Mouse (Mus musculus) spleen, adult 18-20 months (tissue): ENCODE data around the gene Ccdc85b.

Experiments
- DNase-seq, 2 experiments: peaks; one replicate each; pipeline ENCODE4 v3.0.0; 2022; ENCODE audit warnings: mixed read lengths in 2 of 2

The Ccdc85b gene

DNA sequence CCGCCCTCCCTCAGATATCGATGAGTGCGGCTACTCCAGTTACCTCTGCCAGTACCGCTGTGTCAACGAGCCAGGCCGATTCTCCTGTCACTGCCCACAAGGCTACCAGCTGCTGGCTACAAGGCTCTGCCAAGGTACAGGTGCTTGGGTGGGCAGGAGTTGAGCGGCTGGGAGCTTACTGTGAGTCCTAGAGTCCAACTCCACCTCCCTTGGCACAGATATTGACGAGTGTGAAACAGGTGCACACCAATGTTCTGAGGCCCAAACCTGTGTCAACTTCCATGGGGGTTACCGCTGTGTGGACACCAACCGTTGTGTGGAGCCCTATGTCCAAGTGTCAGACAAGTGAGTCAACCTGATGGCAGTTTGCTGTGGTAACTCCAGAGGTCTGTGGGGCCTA lies 22.3 kb upstream of the Ccdc85b start:
- DNase-seq, result no peak

DNA sequence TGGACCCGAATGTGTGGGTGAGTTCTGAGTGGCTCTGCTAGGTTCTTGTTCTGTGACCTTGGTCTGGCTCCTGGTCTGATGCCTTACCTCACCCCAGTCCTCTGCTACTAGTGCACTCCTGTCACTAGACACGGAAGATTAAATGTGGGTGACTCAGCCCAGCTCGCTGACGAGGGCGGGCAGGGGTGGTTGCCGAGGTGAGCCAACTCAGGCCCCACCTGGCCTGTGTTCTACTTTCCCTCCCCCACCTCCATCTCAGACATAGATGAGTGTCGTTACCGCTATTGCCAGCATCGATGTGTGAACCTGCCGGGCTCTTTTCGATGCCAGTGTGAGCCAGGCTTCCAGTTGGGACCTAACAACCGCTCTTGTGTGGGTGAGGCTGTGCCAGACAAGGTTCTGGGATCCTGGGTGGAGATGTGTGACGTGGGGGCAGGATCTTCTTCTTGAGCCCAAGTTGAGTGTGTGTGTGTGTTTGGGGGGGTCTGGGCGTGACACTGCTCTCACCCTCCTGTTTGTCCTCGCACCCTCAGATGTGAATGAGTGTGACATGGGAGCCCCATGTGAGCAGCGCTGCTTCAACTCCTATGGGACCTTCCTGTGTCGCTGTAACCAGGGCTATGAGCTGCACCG lies 20.1 kb upstream of the Ccdc85b start:
- DNase-seq, result no peak

DNA sequence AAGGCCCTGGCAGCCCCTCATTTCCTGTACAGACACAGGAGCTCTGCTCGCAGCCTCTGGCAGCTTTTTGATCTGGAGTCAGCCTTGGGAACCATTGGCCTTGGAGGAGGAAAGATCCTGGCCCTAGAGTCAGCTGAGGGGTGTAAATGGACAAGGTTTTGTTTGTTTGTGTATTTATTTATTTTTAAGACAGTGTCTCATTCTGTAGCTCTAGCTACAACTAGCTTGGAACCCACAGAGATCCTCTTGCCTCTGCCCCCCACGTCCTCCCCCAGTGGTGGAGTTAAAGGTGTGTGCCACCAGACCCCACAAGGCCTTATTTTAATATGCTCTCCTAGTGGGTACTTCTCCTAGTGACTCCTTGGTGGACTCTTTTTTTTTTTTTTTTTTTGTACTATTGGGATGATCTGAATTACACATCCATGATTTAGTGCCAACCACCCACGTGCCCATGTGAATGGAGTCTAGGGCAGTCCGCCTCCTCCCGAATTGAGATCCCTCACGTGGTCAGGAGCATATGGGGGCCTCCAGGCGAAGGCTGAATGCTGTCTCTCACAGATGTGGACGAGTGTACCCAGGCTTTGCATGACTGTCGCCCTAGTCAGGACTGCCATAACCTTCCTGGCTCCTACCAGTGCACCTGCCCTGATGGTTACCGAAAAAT lies 19.4 kb upstream of the Ccdc85b start:
- DNase-seq, result no peak

DNA sequence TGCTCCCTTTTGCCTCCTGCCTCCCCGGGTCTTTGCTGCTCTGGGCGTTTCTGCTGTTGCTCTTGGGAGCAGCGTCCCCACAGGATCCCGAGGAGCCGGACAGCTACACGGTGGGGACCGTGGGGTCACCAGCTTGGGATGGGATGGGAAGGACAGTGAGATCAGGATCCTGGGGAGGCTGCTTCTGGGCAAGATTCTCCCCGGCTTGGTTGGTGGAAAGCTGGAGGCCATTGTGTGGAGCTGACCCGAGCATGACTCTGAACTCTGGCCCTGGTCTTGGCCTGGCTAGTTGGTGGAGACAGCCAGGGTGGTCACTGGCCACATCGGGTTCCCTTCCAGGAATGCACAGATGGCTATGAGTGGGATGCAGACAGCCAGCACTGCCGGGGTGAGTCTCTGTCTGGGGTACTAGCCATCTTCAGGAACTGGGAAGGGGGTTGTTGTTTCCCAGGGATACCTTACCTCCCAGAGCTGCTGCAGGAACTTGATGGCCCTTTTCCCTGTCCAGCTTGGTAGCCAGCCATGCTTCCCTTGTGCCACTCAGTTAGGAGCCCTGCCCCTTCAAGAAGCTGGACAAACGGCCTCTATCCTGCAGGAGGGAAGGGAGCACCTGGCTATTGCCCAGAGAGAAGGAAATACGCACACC lies 17.5 kb upstream of the Ccdc85b start:
- no peak for DNase-seq

DNA sequence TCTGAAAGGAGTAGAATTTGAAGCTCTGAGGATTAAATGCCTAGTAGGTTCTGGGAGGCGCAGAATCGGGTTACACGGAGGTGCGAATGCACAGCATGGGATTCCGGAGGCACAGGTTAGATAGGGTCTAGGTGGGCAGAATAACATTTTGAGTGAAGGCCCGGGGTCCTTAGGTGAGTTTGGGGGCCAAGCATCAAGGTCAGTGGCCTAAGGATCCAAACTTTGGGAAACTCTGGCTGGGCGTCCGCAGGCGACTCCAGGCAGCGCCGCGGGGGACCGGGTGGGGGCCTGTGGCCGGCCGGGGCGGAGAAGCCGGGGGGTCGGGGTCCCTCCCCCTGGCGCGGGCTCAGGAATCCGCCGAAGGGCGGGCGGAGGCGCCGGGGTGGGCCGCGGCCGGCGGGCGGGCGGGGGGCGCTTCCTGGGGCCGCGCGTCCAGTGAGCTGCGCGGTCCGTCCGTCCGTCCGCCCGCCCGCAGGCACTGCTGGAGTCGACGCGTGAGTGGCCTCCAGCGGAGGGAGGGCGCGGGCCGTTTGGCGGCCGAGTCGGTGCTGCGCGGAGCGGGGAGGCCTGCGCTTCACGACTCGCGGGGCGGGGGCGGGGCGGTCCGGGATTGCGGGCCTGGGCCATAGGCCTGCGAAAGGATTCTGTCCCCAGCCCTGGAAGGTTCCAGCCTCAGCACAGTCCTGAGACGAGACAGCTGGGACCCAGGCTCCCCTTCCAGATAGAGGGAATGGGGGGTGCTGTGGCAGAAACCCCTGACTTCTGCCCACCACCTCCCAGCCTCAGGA lies 16.8 kb upstream of the Ccdc85b start:
- DNase-seq, result no peak

DNA sequence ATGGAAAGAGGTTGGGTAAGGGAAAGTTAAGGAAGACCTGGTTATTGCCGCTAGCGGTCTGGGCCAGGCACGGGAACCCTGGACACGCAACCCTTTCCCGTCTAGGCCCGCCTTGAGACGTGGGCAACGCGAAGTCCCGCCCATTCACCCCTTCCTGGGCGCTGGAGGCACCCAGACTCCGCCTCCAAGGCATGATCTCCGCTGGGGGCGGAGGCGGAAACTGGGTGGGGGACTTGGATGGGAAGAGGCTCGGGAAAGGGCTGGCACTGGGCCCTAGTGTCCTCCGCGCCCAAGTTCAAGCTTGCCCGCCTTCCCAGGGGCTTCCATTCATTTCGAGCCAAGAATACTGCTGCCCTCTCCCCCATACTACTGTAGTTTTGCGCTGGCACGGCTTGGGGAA lies 16.0 kb upstream of the Ccdc85b start, which contains the start of gene Efemp2:
Efemp2 (plus strand) TSS at position 235 of the 400 bp plus-strand sequence.
- DNase-seq, result peak; percentile 42 to 43

DNA sequence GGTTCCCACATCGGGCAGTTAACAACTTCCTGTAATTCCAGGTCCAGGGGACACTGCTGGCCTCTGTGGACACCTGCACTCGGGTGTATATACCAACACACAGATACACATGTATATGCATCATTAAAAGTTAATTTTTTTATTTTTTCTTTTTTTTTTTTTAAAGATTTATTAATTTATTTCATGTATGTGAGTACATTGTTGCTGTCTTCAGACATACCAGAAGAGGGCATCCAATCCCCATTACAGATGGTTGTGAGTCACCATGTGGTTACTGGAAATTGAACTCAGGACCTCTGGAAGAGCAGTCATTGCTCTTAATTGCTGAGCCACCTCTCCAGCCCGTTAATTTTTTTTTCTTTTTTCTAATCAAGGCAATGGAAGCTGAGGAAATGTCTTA lies 15.2 kb upstream of the Ccdc85b start:
- no peak for DNase-seq

DNA sequence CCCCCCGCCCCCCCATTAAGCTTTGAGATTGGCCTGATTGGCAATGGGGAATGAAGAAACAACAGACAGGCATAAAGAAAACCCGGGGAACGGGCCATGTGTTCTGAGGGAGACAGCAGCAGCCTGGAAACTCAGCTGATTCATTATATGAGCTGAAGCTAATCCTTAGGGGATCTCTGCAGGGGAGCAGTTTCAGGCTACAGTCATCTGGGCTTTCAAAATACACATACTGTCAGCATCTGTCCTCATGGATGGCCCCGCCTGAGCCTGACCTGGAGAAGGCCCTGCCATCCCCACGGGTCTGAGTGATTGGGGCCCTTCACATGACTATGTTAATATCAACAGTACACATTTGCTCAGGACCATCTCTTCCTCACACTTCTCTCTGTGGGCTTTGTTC lies 14.2 kb upstream of the Ccdc85b start:
- DNase-seq, result no peak

DNA sequence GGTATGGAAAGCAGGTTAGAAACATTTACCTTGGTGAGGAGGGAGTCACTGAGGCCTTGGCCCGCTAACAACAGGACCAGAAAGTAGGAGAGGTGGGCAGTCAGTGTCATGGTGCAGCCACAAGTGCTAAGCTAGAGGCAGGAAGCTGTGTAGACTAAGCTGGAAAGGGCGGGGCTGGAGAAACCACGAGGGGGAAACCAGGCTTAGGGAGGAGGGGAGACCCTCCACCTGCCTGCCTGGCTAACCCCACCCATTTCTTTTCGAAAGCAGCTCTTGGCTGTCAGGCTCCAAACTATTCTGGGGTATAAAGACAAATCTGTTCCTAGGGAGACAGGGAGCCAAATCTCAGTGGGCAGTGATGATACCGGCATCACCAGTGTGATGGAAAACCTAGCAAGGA lies 10.7 kb upstream of the Ccdc85b start, which contains the start of gene Ctsw:
Ctsw (minus strand) TSS at position 134 of the 400 bp plus-strand sequence.
- DNase-seq, result no peak

DNA sequence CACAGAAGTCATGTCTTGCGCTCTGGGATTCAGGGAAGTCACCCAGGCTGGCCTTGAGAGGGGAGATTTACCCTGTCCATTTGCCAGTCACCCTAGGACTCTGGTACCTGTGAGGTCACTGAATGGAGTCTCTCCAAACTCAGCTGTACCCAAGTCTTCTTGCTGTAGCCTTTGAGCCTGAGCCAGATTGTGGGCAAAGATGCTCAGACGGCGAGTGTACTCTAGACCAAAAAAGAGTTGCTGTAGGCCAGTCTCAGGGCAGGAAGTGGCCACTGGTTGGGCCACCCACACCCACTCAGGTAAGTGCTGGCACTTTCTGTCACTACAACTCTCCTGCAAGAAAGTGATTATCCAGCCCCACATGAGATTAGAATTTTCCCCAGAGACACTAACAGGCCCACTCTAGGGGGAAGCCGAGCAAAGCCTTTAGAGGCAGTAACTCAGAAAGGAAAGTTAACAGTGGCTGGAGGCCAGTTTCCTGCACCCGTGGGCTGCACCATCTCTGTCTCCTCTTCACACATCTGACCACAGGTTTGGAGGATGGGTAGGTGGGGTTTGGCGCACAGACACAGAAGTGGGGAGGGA lies 9.3 kb upstream of the Ccdc85b start:
- DNase-seq, result no peak

DNA sequence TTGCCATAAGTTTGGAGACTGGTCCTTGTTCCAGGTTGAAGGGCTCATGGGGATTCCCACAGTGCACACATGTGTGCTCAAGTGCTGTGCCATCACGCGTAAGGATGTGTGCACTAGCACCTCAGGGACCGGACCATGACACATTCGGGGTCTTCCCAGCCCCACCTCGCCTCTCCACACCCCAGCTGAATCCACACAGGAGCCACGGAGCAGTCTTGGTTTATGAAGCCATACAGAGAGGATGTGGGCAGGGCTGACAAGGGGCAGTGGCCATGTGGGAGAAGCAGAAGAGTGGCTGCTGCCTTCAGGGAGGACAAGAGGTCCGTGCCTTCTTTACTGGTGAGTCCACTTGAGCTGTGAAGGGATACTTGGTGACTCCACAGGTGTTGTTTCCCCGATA lies 7.3 kb upstream of the Ccdc85b start:
- peak in 1 of 2 experiments; percentile 3 for DNase-seq

DNA sequence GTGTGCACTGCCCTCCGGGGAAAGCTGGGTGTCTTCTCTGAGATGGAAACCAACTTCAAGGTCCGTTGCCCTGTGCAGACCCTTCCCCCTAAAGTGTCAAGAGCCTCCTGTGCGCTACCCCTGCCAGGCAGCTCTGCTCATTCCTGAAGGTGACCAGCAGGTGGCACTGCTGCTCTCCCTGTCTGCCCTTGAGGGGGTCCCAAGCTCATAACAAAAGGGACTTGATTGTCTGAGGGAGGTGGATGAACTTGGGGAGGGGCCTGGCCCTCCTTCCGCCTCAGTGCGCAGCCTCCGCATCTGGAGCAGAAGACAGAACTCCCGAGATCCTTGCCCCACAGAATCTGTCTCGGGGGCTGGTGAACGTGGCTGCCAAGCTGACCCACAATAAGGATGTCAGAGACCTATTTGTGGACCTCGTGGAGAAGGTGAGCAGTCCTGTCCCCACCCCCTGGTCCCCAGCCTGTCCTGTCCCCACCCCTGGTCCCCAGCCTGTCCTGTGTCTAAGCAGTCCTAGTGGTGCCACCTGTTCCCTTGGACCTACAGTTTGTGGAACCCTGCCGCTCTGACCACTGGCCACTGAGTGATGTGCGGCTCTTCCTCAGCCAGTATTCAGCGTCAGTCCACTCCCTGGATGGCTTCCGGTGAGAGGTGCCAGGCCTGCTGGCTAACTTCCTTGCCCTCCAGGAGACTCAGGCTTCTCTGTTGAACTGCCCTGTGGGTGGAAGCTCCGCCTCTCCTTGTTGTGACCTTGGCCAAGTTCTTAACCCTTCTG lies 6.3 kb upstream of the Ccdc85b start:
- DNase-seq, result peak; percentile 23 to 58

DNA sequence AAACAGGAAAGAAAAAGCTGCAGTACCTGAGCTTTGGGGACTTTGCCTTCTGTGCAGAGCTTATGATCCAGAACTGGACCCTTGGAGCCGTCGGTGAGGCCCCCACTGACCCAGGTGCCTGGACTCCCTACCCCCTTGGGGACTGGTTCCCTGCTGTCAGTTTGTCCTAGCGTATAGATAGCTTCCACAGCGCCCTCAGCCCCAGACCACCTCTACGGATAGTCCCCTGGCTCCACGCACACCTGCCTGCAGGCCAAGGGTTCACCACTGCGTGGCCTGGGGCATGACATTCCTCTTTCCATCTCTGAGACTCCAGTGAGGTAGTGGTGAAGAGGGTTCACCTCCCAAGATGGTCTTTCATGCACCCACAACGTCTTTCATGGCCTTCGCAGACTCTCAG lies 5.5 kb upstream of the Ccdc85b start:
- peak in 1 of 2 experiments; percentile 7 for DNase-seq

DNA sequence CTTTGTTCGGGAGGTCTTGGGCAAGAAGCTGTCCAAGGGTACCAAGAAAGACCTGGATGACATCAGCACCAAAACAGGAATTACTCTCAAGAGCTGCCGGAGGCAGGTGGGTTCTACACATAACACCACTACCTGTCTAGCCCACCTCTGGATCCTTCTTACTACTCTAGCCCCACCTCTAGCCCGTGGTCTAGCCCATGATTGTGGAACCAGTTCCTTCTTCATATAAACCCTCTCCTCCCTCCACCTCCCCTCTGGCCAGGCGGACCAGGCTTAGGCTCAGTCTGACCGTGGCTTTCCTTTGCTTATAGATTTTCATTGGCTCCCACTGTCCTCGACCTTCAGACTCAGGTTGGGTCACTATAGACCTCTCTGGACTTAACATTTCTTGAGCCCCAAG lies 3.7 kb upstream of the Ccdc85b start:
- DNase-seq, result no peak

DNA sequence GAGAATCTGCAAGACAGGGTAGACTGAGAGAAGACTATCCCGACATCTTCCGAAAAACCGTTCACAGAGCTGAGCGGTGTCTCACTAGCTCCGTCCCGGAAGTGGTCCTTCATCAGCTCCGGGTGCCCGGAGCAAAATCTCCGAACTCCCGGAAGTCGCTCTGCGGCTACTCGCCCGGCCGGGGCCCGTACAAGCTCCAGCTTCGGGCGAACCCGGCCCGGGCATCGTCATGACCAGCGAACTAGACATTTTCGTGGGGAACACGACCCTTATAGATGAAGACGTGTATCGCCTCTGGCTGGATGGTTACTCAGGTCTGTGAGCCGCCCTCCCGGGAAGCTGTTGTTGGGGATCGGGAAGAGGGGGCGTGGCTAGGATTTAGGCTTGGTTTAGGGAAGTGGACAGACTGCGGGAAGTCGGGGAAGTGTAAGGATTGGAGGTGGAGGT lies 2.8 kb upstream of the Ccdc85b start, which contains the start of gene Fibp:
Fibp (plus strand) TSS at position 151 of the 447 bp plus-strand sequence.
- peak; percentile 68 to 83 for DNase-seq

DNA sequence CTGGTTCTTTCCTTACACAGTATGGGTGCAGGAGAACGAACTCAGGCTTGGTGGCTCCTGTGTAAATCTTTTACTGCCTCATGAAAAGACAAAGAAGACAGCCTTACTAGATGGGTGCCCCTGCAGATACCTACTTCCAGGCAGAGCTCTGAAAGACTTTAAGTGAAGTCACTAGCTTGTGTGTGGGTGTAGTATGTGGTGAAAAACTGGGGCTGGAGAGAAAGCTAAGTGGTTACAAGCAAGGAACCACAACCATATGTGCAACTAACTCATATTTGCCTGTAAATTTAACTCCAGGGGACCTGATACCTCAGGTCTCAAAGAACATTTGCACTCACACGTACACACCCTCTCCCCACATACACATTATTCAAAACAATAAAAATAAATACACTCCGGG lies 2.2 kb upstream of the Ccdc85b start:
- no peak for DNase-seq

DNA sequence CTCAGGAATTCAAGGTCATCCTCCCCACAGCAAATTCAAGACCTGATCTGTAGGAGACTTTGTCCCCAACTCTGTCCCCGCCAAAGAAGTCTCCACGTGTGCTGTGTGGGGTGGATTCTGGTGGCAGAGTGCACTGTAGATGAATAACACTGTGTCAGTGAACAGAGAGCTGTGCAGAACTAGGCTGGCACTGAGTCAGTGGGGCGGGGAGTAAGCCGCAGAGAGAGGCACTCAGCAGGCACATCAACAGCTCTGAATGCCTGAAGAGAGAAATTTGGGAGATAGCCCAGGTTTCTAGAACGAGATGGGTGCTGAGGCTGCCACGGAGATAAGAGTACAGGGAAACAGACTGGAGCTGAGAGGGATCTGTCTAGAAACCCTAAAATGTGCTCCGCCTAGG lies 1.3 kb upstream of the Ccdc85b start:
- no peak for DNase-seq

DNA sequence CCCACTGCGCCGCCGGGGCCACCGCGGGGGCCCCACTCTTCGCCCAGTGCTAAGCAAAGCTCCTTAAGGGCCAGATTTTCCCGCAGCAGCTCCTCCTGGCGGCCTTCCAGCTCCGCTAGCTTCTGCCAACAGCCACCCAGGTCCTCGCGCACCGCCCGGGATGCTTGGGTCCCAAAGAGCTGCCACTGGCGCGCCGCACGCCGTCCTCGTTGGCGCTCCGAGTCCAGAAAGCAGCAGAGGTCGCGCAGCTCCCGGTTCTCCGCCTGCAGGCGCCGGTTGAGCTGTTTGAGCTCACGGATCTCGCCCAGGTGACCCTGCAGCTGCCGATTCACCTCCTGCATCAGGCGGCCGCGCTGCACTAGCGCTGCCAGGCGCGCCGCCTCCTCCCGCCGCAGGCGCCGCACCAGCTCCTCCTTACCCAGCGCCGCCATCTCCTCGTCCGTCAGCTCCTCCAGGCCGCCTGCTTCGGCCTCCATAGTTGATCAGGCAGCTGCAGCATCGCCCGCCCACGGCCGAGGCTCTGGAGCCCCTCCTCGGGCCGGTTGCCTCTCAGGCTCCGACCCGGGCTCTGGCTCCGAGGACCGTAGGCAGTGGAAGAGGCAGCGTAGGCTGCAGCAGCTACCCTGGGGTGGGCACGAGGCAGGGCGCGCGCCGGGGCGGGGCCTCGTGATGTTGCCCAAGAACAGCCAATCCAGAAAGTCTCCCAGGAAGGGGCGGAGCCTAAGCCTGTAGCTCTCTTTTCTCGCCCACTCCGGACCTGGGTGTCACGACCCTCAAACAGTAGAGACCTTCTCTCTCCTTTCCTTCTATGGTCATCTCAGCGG lies 560 bp downstream of the Ccdc85b start:
- DNase-seq, result peak; percentile 87 to 95

DNA sequence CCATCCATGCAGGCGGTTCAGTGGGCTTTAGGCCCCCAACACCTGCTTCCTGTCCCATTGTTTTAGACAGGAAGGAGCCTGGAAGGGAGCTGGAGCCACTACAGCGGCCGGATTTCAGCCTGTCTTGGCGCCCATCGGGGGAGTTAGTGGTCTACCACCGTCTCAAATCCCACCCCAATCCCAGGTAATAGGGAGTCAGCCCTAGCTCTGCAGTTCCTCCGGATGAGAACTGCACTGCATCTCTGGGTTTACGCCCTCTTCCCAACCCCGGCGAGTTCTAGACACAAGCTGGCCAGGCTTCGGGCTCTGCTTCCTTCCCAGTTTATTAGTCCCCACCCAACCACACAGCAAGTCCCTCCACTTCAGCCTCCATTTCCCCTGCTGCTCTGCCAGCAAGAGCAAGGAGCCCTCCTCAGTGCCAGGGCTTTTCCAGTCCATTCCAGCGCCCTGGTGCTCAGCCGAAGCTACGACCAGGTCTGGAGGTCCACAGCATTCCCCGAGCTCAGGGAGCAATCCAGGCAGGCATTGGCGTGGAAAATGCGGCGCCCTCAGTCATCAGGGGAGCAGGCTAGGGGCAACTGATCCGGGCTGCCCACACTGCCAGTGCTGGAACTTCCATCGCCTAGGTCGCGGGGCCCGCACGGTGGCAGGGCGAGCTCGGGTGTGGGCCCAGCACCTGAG lies 1.3 kb downstream of the Ccdc85b start:
- no peak for DNase-seq

DNA sequence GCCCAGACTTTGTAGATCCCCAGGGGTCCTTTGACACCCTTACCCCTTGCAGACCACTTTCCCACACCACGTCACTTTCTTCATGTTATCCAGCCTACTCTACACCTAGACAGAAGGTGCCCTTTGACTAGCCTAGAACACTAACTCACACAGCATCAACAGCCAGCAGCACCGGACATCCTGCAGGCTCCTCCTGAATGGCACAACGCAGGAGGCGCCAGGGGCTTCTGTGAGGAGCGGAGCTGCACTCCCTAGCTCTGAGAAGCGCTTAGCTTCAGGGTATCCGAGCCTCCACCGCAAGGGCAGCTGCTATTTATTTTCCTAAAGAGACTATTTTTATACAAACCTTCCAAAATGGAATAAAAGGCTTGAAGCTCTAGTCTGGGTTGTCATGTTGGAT lies 2.1 kb downstream of the Ccdc85b start:
- no peak for DNase-seq
